Mouse (Mus musculus) forebrain, postnatal 0 days (tissue): ENCODE measurements around the gene Ceacam1. TPM values are rescaled to one million over a fixed set of nuclear protein-coding genes. Genes with fewer than 3 reads are reported as not detected.

Experiments
- ATAC-seq: fragments of 200-750 bp; cut with Nextera tagmentation; 2 replicates; pipeline ENCODE4 v1.8.0; 2017; ENCODE audit warnings: mild to moderate bottlenecking, moderate library complexity
- DNase-seq: peaks from one replicate; pipeline ENCODE4 v3.0.0-alpha.2; 2015
- H3K27ac ChIP-seq: fragments of 300-500 bp; sonication (generic); 2 replicates; pipeline ENCODE4 v1.5.1; 2014; ENCODE audit warnings: low read depth, mild to moderate bottlenecking, antibody characterized with exemption, low read length, moderate library complexity, mixed read lengths
- H3K27me3 ChIP-seq: fragments of 300-500 bp; sonication (generic); 2 replicates; pipeline ENCODE4 v1.6.1; 2014; ENCODE audit warnings: mild to moderate bottlenecking, low read length, mixed read lengths; ENCODE audit not compliant: insufficient read depth
- H3K36me3 ChIP-seq: fragments of 300-500 bp; sonication (generic); 2 replicates; pipeline ENCODE4 v1.6.1; 2014; ENCODE audit warnings: mild to moderate bottlenecking, moderate library complexity; ENCODE audit not compliant: insufficient read depth
- H3K4me1 ChIP-seq: fragments of 300-500 bp; sonication (generic); 2 replicates; pipeline ENCODE4 v1.6.1; 2014; ENCODE audit warnings: antibody characterized with exemption; ENCODE audit not compliant: insufficient read depth
- H3K4me2 ChIP-seq: fragments of 300-500 bp; sonication (generic); 2 replicates; pipeline ENCODE4 v1.6.1; 2014; ENCODE audit warnings: low read depth, mild to moderate bottlenecking, moderate library complexity
- H3K4me3 ChIP-seq: fragments of 300-500 bp; sonication (generic); 2 replicates; pipeline ENCODE4 v1.5.1; 2014; ENCODE audit warnings: low read depth, low read length, mixed read lengths
- H3K9ac ChIP-seq: fragments of 300-500 bp; sonication (generic); 2 replicates; pipeline ENCODE4 v1.6.1; 2014; ENCODE audit warnings: mild to moderate bottlenecking
- H3K9me3 ChIP-seq: fragments of 300-500 bp; sonication (generic); 2 replicates; pipeline ENCODE4 v1.6.1; 2016; ENCODE audit warnings: low read length
- CTCF ChIP-seq: sonication (generic); IDR thresholded peaks from 2 replicates; pipeline ENCODE4 v1.5.1; 2016; ENCODE audit warnings: antibody characterized with exemption, control low read depth, low read depth
- WGBS: fragments of 180-500 bp; shearing (Covaris S2); extraction: QIAGEN DNeasy Blood & Tissue Kit; methylation state at CpG from one replicate; pipeline ENCODE4 v1.1.7; 2014; 5-methylcytosine and 5-hydroxymethylcytosine counted together
- polyA plus RNA-seq: library from polyadenylated mRNA; unstranded; fragments of >200 nt; fragmentation: Nextera tagmentation; extraction: Ambion mirVana; gene quantifications from 2 replicates; pipeline ENCODE4 v1.2.1, GENCODE M21; 2015
- total RNA-seq: library from RNA; depleted of rRNA; stranded (reverse); fragments of >200 nt; gene quantifications from 2 replicates; pipeline ENCODE4 v1.2.3, GENCODE M21; 2014

The Ceacam1 gene
- total and polyA plus RNA-seq, 2 experiments from 2014 or later = 0.24 to 1.4 TPM

GRCm38 (mm10) chr7:25439978-25440815, 37.2 kb downstream of the Ceacam1 start:
- DNase-seq = no peak
- TF ChIP-seq CTCF = no peak
- H3K9me3 ChIP-seq = no peaks in the 10 kb centered on the region
- H3K9ac ChIP-seq = no peak overlapping the region
- H3K4me3 ChIP-seq = no peak overlapping the region
- H3K36me3 ChIP-seq = no peaks in the 10 kb centered on the region
- H3K4me1 ChIP-seq = no peaks in the 10 kb centered on the region
- H3K27me3 ChIP-seq = no peaks in the 10 kb centered on the region
- H3K4me2 ChIP-seq = no peak overlapping the region
- no peak overlapping the region for H3K27ac ChIP-seq
- ATAC-seq = no peak
- 90% methylated on average over 9 of the region's 9 CpGs for WGBS

GRCm38 (mm10) chr7:25439124-25439822, 38.1 kb downstream of the Ceacam1 start:
- no peaks in the 10 kb centered on the region for H3K27me3 ChIP-seq
- WGBS = 77% methylated on average over 8 of the region's 8 CpGs
- TF ChIP-seq CTCF = no peak
- ATAC-seq (no peak), DNase-seq (no peak)
- H3K9me3 ChIP-seq = no peaks in the 10 kb centered on the region
- H3K36me3 ChIP-seq = no peaks in the 10 kb centered on the region
- no peak overlapping the region for H3K4me3 ChIP-seq
- H3K4me1 ChIP-seq = no peaks in the 10 kb centered on the region
- H3K9ac ChIP-seq = no peak overlapping the region
- H3K27ac ChIP-seq = no peak overlapping the region
- no peak overlapping the region for H3K4me2 ChIP-seq

- no peak for TF ChIP-seq CTCF
These were observed 40.7 kb downstream of the Ceacam1 start for GRCm38 (mm10) chr7:25436704-25437103.

GRCm38 (mm10) chr7:25436226-25436625, 41.2 kb downstream of the Ceacam1 start:
- H3K27ac ChIP-seq = no peak overlapping the region
- DNase-seq (no peak), ATAC-seq (no peak)
- no peak overlapping the region for H3K4me2 ChIP-seq
- no peaks in the 10 kb centered on the region for H3K27me3 ChIP-seq
- no peaks in the 10 kb centered on the region for H3K9me3 ChIP-seq
- H3K4me3 ChIP-seq = no peak overlapping the region
- no peak overlapping the region for H3K9ac ChIP-seq
- WGBS = 90% methylated on average over 6 of the region's 6 CpGs
- no peak for TF ChIP-seq CTCF
- H3K36me3 ChIP-seq = no peaks in the 10 kb centered on the region
- H3K4me1 ChIP-seq = no peaks in the 10 kb centered on the region

More at GRCm38 (mm10) chr7:25436704-25437103, 40.7 kb downstream of the Ceacam1 start:
- Histone ChIP-seq H3K27ac (no peak overlapping the region), H3K9ac (no peak overlapping the region), H3K36me3 (no peaks in the 10 kb centered on the region), H3K4me2 (no peak overlapping the region), H3K27me3 (no peaks in the 10 kb centered on the region), H3K4me3 (no peak overlapping the region), H3K4me1 (no peaks in the 10 kb centered on the region), H3K9me3 (no peaks in the 10 kb centered on the region)
- 87% methylated on average over 2 of the region's 2 CpGs for WGBS
- ATAC-seq = no peak
- no peak for DNase-seq

- no peaks in the 10 kb centered on the region for H3K27me3 ChIP-seq
- H3K4me2 ChIP-seq = no peak overlapping the region
- no peak for TF ChIP-seq CTCF
- no peaks in the 10 kb centered on the region for H3K9me3 ChIP-seq
- DNase-seq (no peak), ATAC-seq (no peak)
- no peaks in the 10 kb centered on the region for H3K4me1 ChIP-seq
- no peak overlapping the region for H3K27ac ChIP-seq
- H3K4me3 ChIP-seq = no peak overlapping the region
- 91% methylated on average over 2 of the region's 2 CpGs for WGBS
- H3K36me3 ChIP-seq = no peaks in the 10 kb centered on the region
- H3K9ac ChIP-seq = no peak overlapping the region
These were observed 41.9 kb downstream of the Ceacam1 start for GRCm38 (mm10) chr7:25435546-25435851.

- Histone ChIP-seq H3K4me3 (no peak overlapping the region), H3K27ac (no peak overlapping the region), H3K4me1 (no peaks in the 10 kb centered on the region), H3K27me3 (no peaks in the 10 kb centered on the region), H3K4me2 (no peak overlapping the region), H3K36me3 (no peaks in the 10 kb centered on the region), H3K9ac (no peak overlapping the region), H3K9me3 (no peaks in the 10 kb centered on the region)
- ATAC-seq (no peak), DNase-seq (no peak)
- no peak for TF ChIP-seq CTCF
- 88% methylated on average over 10 of the region's 10 CpGs for WGBS
These were observed 42.5 kb downstream of the Ceacam1 start for GRCm38 (mm10) chr7:25434654-25435545.
